Mouse (Mus musculus) heart, adult 18-20 months (tissue): Measurements from ENCODE around the gene Anpep. TPM values are rescaled to one million over a fixed set of nuclear protein-coding genes. Genes with fewer than 3 reads are reported as not detected.

Source experiments
- DNase-seq, 2 experiments: peaks; one replicate each; pipeline ENCODE4 v3.0.0; 2021 to 2022; ENCODE audit warnings: mixed read lengths in 1 of 2
- total RNA-seq, 2 experiments: library from RNA; stranded (reverse); gene quantifications; 2 replicates each; pipeline ENCODE4 v1.2.3; 2021

Anpep gene
- total RNA-seq, 2 experiments from 2014 or later, result 10.5 to 13.0 TPM

DNA sequence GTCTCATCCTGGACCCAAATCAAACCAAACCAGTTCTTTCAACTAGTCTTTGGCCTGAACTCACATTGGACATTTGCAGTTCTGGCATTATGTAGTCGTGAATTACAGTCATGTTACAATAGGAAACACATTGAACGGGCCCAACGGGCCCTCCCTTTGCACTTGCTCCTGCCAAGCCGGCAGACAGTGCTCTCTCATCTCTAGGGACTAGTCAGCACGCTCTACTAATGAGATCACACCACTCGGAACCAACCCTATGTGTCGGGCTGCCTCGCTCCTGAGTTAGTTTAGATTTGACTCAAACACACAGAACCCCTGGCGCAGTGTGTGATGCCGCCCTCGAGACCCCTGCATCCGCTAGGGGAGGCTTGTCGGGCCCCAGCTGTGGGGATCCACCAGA is 7.0 kb upstream of the Anpep start:
- peak; percentile 56 to 70 for DNase-seq

GRCm38 (mm10) chr7:79866294-79867000 is 5.6 kb upstream of the Anpep start:
- DNase-seq, result no peak

DNA sequence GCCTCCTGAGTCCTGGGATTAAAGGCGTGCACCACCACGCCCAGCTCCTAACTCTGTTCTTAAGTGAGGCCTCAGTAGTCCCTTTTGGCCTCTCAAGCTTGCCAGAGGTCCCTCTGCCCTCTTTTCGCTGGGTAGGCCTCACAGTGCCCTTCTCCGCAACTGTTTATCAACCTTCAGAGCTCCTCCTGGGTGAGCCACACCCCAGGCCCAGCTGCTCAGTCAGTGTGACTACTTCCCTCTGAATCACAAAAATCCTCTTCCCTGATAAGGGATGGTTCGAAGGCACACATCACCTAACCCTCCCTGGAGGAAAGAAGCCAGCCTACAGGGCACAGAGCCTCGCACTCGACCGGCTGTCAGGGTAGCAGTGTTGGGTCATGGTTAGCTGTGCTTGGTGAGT is 935 bp upstream of the Anpep start:
- no peak for DNase-seq

DNA sequence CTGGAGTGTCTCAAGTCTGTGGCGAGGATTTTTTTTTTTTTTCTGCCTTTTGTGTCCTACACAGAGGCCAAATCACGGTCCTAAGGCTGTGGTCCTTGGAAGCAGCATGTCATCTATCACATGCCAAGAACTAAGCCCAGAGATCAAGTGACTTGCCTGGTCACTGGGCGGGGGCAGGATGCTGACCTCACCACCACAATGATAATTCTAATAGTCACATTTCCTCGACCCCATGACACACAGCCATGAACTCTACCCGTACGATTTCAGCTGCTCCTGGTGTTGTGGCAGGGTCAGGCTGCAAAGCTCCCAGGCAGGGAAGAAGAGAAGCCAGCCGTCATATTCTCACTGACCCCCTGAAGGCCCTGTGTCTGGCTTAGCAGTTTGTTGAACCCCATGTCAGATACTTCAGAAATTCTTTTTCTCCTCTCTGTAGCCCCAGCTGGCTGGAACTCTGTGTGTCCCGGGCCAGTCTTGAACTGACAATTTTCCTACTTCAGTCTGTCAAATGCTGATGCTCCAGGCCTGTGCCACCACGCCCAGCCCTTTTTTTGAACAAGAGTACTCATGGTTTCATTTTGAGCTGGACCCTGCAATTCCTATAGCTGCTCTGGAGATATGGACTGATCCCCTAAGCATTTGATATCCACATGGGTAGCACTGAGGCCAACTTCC is 1.8 kb downstream of the Anpep start:
- DNase-seq, result peak; percentile 33 to 56

- peak; percentile 40 to 60 for DNase-seq
These were observed 2.5 kb downstream of the Anpep start for GRCm38 (mm10) chr7:79858202-79858934.

- no peak for DNase-seq
These were observed 4.6 kb downstream of the Anpep start for GRCm38 (mm10) chr7:79856305-79856704.

DNA sequence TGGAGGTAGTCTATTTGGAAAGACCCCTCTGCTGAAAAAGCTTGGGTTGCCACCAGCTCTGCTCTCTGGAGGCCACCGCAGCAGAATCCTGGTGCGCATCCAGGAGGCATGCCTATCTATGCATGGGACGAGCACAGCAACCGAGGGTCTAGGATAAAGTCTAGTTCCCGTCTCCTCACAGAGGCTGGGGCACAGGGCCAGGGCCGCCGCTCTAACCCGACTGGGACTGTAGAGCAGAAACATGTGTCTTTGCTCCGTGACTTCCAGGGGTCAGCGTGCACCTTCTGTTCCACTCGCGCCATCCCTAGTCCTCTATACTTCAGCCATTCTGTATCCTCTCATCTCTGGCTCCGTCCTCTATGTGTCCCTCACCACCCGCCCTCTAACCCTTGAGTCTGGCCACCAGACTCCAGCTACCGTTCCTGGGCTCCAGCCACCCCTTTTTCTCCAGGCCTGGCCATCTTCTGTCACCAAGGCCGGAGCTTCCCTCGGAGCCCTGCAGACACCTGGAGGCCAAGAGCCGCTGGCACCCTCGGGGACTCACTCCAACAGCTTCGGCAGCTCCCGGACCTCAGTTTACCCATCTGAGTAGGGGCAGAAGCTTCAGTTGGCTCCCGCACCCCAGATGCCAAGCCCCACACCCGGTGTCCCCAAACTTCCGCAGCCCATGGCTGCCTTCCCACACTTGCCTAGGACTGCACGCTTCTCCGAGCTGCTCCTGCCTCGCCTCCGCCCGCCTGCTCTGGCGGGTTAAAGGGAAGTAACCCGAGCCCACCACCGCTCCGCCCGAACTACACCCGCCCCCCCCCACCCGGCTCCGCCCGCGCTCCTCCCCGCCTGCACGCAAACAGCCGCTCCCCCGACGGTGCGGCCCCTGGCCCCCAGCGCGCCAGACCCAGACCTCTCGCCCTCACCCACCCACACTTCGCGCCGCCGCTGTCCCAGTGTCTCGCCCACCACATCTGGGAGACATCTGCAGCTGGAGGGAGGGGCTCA is 13.1 kb downstream of the Anpep start:
- peak; percentile 52 to 61 for DNase-seq

DNA sequence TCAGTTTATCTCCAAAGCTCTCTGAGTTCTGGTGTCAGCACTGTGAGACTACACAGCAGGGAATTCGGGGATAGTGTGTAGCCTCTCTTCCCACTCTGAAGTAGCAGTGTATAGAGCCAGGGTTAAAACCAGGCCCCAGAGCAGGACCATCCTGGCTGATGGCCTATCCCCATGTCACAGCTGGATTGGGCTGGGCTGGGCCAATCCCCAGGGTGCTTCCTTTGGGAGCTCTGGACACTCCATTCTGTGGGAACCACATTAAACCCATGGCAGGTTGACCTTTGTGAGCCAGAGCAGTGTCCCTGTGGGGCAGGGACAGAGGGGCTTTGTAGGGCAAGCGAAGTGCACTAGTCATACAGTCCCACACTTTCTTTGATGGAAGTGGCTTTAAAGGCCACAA is 14.5 kb downstream of the Anpep start:
- peak; percentile 25 to 38 for DNase-seq

GRCm38 (mm10) chr7:79844090-79844802 is 16.6 kb downstream of the Anpep start:
- peak; percentile 78 to 80 for DNase-seq

DNA sequence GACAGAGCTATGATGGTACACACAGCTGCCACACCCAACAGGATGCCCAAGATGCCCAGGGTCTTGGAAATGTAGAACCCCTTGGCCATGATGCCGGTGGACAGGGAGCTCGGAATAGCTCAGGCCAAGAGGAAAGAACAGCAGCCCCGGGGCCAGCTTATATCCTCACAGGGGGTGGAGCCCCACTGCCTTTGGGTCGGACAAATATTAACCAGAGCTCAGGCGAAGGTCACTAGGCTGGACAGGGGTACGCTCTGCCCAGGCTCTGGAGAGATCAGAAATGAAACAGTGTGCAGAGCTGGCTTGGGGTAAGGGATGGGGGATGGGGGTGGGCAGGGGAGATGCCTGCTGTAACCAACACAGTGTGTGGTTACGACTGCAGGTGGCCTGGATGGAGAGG is 18.7 kb downstream of the Anpep start:
- no peak for DNase-seq

GRCm38 (mm10) chr7:79837247-79837646 is 23.6 kb downstream of the Anpep start:
- no peak for DNase-seq

DNA sequence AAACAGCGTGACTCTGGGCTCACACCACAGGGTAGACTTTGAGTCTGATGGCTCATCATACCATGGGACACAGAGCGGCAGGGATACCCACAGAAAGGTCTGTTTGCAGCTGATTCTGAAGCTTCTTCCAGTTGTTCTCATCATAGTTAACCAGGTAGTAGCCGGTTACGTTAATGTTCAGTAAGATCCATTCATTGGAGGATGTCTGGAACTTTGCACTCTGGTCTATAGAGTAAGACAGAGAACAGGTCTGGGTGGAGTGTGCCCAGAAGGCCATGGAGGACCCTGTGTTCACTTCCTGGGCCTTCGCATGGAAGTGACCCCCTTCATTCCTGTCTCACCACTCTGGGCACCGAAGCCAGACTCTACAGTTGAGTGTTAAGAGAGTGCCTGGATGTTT is 25.7 kb downstream of the Anpep start:
- no peak for DNase-seq

- no peak for DNase-seq
These were observed 27.9 kb downstream of the Anpep start for GRCm38 (mm10) chr7:79832980-79833379.

DNA sequence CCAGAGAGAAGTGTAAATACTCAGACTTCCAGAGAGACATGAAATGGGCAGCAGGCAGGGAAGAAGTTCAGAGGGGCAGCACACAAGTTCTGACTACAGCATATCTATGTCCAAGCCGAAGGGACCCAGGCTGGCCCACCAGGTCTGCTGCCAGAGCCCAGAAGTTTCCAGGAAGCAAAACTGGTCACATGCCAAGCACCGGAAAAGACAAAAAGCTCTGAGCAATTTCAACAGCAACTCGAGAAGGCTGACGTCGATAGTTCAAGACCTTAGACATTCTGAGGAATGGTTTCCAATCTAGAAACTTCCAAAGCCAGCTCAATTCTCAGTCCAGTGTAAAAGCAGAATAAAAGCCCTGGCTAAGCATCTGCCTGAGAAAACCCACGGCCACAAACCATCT is 29.3 kb downstream of the Anpep start:
- DNase-seq, result peak; percentile 56 to 66

DNA sequence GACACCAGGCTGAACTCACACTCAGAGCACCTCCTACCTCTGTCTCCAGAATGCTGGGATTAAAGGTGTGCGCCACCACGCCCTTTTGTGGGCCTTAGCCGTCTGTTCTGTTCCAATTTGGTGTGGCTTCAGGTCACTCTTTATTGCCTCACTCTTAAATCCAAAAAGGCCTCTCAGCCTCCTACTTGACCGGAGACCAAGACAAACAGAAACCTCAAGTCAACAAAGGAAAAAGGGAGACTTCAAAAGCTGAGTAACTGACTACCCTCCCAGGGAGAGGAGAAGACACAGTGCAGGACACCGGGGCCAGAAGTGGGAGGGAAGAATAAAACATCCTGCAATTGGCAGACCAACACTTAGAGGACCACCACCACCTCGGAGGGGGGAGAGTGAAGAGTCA is 29.7 kb downstream of the Anpep start:
- peak in 1 of 2 experiments; percentile 29 for DNase-seq

GRCm38 (mm10) chr7:79828341-79828740 is 32.5 kb downstream of the Anpep start:
- DNase-seq, result no peak

DNA sequence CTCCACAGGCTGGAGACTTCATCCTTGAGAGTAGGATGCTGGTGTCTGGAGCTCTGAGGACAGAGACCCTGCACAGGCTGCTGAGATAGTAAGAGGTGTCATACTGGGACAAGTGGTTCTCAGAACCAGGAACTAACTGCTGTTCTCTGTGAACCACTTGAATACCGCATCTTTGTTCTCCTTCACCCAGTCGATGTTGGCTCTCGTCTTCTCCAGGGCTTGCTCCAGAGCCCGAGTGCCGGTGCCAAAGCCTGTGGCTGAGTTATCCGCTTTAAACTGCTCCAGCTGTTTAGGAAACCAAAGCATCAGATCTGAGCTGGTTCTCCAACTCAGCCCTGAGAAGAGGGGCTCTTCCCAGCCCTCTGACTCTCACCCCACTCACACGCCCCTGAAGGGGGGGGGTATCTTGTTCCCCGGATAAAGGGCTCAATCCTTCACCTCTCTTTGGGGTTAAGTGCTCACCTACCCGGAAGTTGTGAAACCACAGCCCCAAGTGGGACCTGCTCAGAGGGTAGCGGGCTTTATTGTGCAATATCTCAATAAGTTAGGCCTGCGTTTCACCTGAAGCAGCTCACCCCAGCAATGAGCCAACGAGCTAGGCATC is 38.7 kb downstream of the Anpep start:
- DNase-seq, result no peak

DNA sequence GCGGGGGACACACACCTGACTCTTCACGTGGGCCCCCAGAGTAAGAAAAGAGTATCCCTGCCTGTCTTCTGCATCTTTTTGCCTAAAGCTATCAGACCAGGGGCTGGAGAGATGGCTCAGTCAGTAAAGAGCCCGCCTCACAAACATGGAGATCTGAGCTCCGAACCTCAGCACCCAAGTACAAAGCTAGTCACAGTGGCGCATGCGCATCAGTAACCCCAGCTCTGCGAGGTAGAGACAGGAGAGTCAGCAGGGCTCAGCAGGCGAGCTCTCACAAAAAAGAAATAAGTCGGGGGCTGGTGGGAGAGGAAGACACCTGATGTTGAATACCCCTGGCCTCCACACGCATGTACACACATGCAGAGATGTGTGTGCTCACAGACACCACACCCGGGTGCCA is 40.9 kb downstream of the Anpep start:
- DNase-seq, result no peak

GRCm38 (mm10) chr7:79819515-79819914 is 41.3 kb downstream of the Anpep start:
- no peak for DNase-seq

DNA sequence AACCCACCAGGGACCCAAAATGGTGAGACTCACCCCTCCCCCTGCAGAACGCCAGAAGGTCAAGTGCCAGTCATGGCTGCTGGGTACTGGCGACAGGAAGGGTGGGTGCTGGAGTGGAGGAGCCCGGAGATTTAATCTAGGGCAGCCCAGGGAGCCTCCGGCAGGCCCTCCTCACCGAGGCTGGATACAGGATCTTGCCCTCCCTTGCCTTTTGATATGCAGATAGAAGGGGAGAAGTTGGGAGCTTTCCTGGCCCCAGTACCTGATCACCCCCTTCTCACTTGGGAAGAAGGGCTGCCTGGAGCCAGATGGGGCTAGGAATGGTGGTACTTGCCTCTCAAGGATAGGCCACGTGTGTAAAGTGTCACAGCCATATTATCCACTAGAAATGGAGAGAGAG is 42.5 kb downstream of the Anpep start:
- no peak for DNase-seq

DNA sequence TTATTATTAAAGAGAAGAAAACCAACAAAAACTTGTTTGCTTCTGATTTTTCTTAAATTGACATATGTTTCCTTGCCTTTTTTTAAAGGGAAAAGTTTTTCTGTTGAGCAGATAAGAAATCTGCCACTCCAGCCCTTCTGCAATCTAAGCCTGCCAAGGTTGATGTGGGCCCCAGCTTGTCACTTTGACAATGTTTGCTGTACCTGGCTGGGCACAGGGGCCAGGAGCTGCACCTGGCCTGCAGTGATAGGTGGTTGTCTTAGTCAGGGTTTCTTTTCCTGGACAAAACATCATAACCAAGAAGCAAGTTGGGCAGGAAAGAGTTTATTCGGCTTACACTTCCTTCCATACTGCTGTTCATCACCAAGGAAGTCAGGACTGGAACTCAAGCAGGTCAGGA is 47.5 kb downstream of the Anpep start:
- no peak for DNase-seq
